Mouse (Mus musculus) kidney, embryonic 14.5 days (tissue): ENCODE data around the gene Ranbp3. TPM values are rescaled to one million over a fixed set of nuclear protein-coding genes. Genes with fewer than 3 reads are reported as not detected.

Experiments
- ATAC-seq: fragments of 200-750 bp; cut with Nextera tagmentation; 2 replicates; pipeline ENCODE4 v1.8.0; 2017; ENCODE audit warnings: moderate number of reproducible peaks, mild to moderate bottlenecking, moderate TSS enrichment, moderate library complexity; ENCODE audit not compliant: low FRiP score, low TSS enrichment
- H3K27ac ChIP-seq: fragments of 300-500 bp; sonication (generic); 2 replicates; pipeline ENCODE4 v1.5.1; 2014; ENCODE audit warnings: low read depth, mild to moderate bottlenecking, low read length, moderate library complexity, mixed read lengths
- H3K27me3 ChIP-seq: fragments of 300-500 bp; sonication (generic); 2 replicates; pipeline ENCODE4 v1.6.1; 2014; ENCODE audit warnings: mild to moderate bottlenecking, low read length; ENCODE audit not compliant: control insufficient read depth, insufficient read depth
- H3K36me3 ChIP-seq: fragments of 300-500 bp; sonication (generic); 2 replicates; pipeline ENCODE4 v1.6.1; 2014; ENCODE audit warnings: low read length, mixed read lengths; ENCODE audit not compliant: control insufficient read depth, insufficient read depth
- H3K4me1 ChIP-seq: fragments of 300-500 bp; sonication (generic); 2 replicates; pipeline ENCODE4 v1.6.1; 2014; ENCODE audit warnings: low read length, mixed read lengths; ENCODE audit not compliant: control insufficient read depth, insufficient read depth
- H3K4me2 ChIP-seq: fragments of 300-500 bp; sonication (generic); replicated peaks from 2 replicates; pipeline ENCODE4 v1.6.1; 2014; ENCODE audit warnings: low read depth, mild to moderate bottlenecking, low read length
- H3K4me3 ChIP-seq: fragments of 300-500 bp; sonication (generic); 2 replicates; pipeline ENCODE4 v1.5.1; 2014; ENCODE audit warnings: mild to moderate bottlenecking, low read length
- H3K9ac ChIP-seq: fragments of 300-500 bp; sonication (generic); 2 replicates; pipeline ENCODE4 v1.6.1; 2014; ENCODE audit warnings: low read depth, mild to moderate bottlenecking, low read length, moderate library complexity
- H3K9me3 ChIP-seq: fragments of 300-500 bp; sonication (generic); 2 replicates; pipeline ENCODE4 v1.6.1; 2016; ENCODE audit warnings: low read length; ENCODE audit not compliant: control insufficient read depth
- WGBS: fragments of 180-500 bp; shearing (Covaris S2); extraction: QIAGEN DNeasy Blood & Tissue Kit; methylation state at CpG from one replicate; pipeline ENCODE4 v1.1.7; 2014; 5-methylcytosine and 5-hydroxymethylcytosine counted together
- polyA plus RNA-seq: library from polyadenylated mRNA; unstranded; fragments of >200 nt; fragmentation: Nextera tagmentation; extraction: Ambion mirVana; gene quantifications from 2 replicates; pipeline ENCODE4 v1.2.1, GENCODE M21; 2014

Gene Ranbp3
- polyA plus RNA-seq, 1 experiment from 2014 or later = 107 TPM

GRCm38 (mm10) chr17:56686801-56687200, 13.7 kb downstream of the Ranbp3 start:
- Histone ChIP-seq H3K4me3 (no peak overlapping the region), H3K27me3 (no peaks in the 10 kb centered on the region), H3K4me1 (no peaks in the 10 kb centered on the region), H3K9ac (no peak overlapping the region), H3K36me3 (peaks cover 74% of the 10 kb centered on the region), H3K4me2 (no peak overlapping the region), H3K27ac (no peak overlapping the region), H3K9me3 (no peaks in the 10 kb centered on the region)
- no peak for ATAC-seq
- WGBS = 92% methylated on average over 4 of the region's 4 CpGs

- H3K36me3 ChIP-seq = peaks cover 75% of the 10 kb centered on the region
Measured at GRCm38 (mm10) chr17:56688045-56688444, 15.0 kb downstream of the Ranbp3 start.

GRCm38 (mm10) chr17:56688689-56689088, 15.6 kb downstream of the Ranbp3 start:
- ATAC-seq = no peak
- H3K4me1 ChIP-seq = no peaks in the 10 kb centered on the region
- H3K9ac ChIP-seq = no peak overlapping the region
- no peak overlapping the region for H3K4me3 ChIP-seq
- 100% methylated on average over 2 of the region's 2 CpGs for WGBS
- peaks cover 81% of the 10 kb centered on the region for H3K36me3 ChIP-seq
- no peaks in the 10 kb centered on the region for H3K27me3 ChIP-seq
- no peak overlapping the region for H3K4me2 ChIP-seq
- H3K9me3 ChIP-seq = no peaks in the 10 kb centered on the region
- H3K27ac ChIP-seq = no peak overlapping the region

More at GRCm38 (mm10) chr17:56688045-56688444, 15.0 kb downstream of the Ranbp3 start:
- no peak overlapping the region for H3K9ac ChIP-seq
- ATAC-seq = no peak
- no peaks in the 10 kb centered on the region for H3K27me3 ChIP-seq
- no peaks in the 10 kb centered on the region for H3K4me1 ChIP-seq
- no peak overlapping the region for H3K4me2 ChIP-seq
- H3K27ac ChIP-seq = no peak overlapping the region
- H3K4me3 ChIP-seq = no peak overlapping the region
- H3K9me3 ChIP-seq = no peaks in the 10 kb centered on the region

- Histone ChIP-seq H3K4me3 (no peak overlapping the region), H3K36me3 (peaks cover 85% of the 10 kb centered on the region), H3K9me3 (no peaks in the 10 kb centered on the region), H3K27me3 (no peaks in the 10 kb centered on the region), H3K4me2 (no peak overlapping the region), H3K27ac (no peak overlapping the region), H3K9ac (no peak overlapping the region), H3K4me1 (no peaks in the 10 kb centered on the region)
- ATAC-seq = no peak
- 72% methylated on average over 1 of the region's 1 CpGs for WGBS
Measured at GRCm38 (mm10) chr17:56693395-56693794, 20.3 kb downstream of the Ranbp3 start.

- Histone ChIP-seq H3K4me1 (no peaks in the 10 kb centered on the region), H3K4me3 (no peak overlapping the region), H3K9me3 (no peaks in the 10 kb centered on the region), H3K27me3 (no peaks in the 10 kb centered on the region), H3K27ac (no peak overlapping the region), H3K36me3 (peaks cover 85% of the 10 kb centered on the region), H3K9ac (no peak overlapping the region), H3K4me2 (no peak overlapping the region)
- WGBS = 58% methylated on average over 6 of the region's 6 CpGs
- ATAC-seq = no peak
Measured at GRCm38 (mm10) chr17:56693851-56694310, 20.8 kb downstream of the Ranbp3 start.

- H3K9ac ChIP-seq = no peak overlapping the region
- no peaks in the 10 kb centered on the region for H3K4me1 ChIP-seq
- no peak overlapping the region for H3K4me2 ChIP-seq
- no peak overlapping the region for H3K27ac ChIP-seq
- H3K27me3 ChIP-seq = no peaks in the 10 kb centered on the region
- 69% methylated on average over 2 of the region's 2 CpGs for WGBS
- no peak overlapping the region for H3K4me3 ChIP-seq
- no peaks in the 10 kb centered on the region for H3K9me3 ChIP-seq
- no peak for ATAC-seq
- H3K36me3 ChIP-seq = peaks cover 99% of the 10 kb centered on the region
Measured at GRCm38 (mm10) chr17:56700451-56700850, 27.4 kb downstream of the Ranbp3 start.

- no peak for ATAC-seq
- 70% methylated on average over 4 of the region's 4 CpGs for WGBS
- Histone ChIP-seq H3K27me3 (no peaks in the 10 kb centered on the region), H3K4me1 (no peaks in the 10 kb centered on the region), H3K9ac (no peak overlapping the region), H3K27ac (no peak overlapping the region), H3K4me3 (no peak overlapping the region), H3K36me3 (peaks cover 99% of the 10 kb centered on the region), H3K9me3 (no peaks in the 10 kb centered on the region), H3K4me2 (no peak overlapping the region)
Measured at GRCm38 (mm10) chr17:56703038-56703437, 29.9 kb downstream of the Ranbp3 start.

- Histone ChIP-seq H3K9me3 (no peaks in the 10 kb centered on the region), H3K27ac (no peak overlapping the region), H3K4me2 (no peak overlapping the region), H3K4me3 (no peak overlapping the region), H3K36me3 (peaks cover 99% of the 10 kb centered on the region), H3K4me1 (no peaks in the 10 kb centered on the region), H3K27me3 (no peaks in the 10 kb centered on the region), H3K9ac (no peak overlapping the region)
- ATAC-seq = no peak
- WGBS = 97% methylated on average over 1 of the region's 1 CpGs
Measured at GRCm38 (mm10) chr17:56706515-56706914, 33.4 kb downstream of the Ranbp3 start.

- no peak overlapping the region for H3K4me3 ChIP-seq
- H3K27ac ChIP-seq = no peak overlapping the region
- peaks cover 95% of the 10 kb centered on the region for H3K36me3 ChIP-seq
- H3K9me3 ChIP-seq = no peaks in the 10 kb centered on the region
- H3K4me1 ChIP-seq = no peaks in the 10 kb centered on the region
- H3K9ac ChIP-seq = no peak overlapping the region
- H3K27me3 ChIP-seq = no peaks in the 10 kb centered on the region
- H3K4me2 ChIP-seq = no peak overlapping the region
- WGBS = 85% methylated on average over 4 of the region's 4 CpGs
- ATAC-seq = no peak
Measured at GRCm38 (mm10) chr17:56708692-56709091, 35.6 kb downstream of the Ranbp3 start.
